Mouse (Mus musculus) kidney, postnatal 0 days (tissue): Measurements from ENCODE around the gene Kctd18. TPM values are rescaled to one million over a fixed set of nuclear protein-coding genes. Genes with fewer than 3 reads are reported as not detected.

Experiments
- ATAC-seq: fragments of 200-750 bp; cut with Nextera tagmentation; replicated peaks from 2 replicates; pipeline ENCODE4 v1.8.0; 2017; ENCODE audit warnings: low read depth, moderate number of reproducible peaks, moderate TSS enrichment, moderate library complexity; ENCODE audit not compliant: low FRiP score
- DNase-seq: peaks from one replicate; pipeline ENCODE4 v3.0.0-alpha.2; 2016; ENCODE audit warnings: low spot score
- H3K27ac ChIP-seq: fragments of 300-500 bp; sonication (generic); 2 replicates; pipeline ENCODE4 v1.5.1; 2014; ENCODE audit warnings: mild to moderate bottlenecking
- H3K27me3 ChIP-seq: fragments of 300-500 bp; sonication (generic); 2 replicates; pipeline ENCODE4 v1.6.1; 2014; ENCODE audit warnings: low read length, mixed read lengths; ENCODE audit not compliant: insufficient read depth
- H3K36me3 ChIP-seq: fragments of 300-500 bp; sonication (generic); 2 replicates; pipeline ENCODE4 v1.6.1; 2014; ENCODE audit warnings: low read length, mixed read lengths; ENCODE audit not compliant: insufficient read depth
- H3K4me1 ChIP-seq: fragments of 300-500 bp; sonication (generic); replicated peaks from 2 replicates; pipeline ENCODE4 v1.6.1; 2014; ENCODE audit warnings: antibody characterized with exemption, low read length, mixed read lengths; ENCODE audit not compliant: insufficient read depth
- H3K4me2 ChIP-seq: fragments of 300-500 bp; sonication (generic); 2 replicates; pipeline ENCODE4 v1.6.1; 2014; ENCODE audit warnings: mild to moderate bottlenecking, low read length, moderate library complexity, mixed read lengths
- H3K4me3 ChIP-seq: fragments of 300-500 bp; sonication (generic); replicated peaks from 2 replicates; pipeline ENCODE4 v1.5.1; 2014; ENCODE audit warnings: low read depth, low read length
- H3K9ac ChIP-seq: fragments of 300-500 bp; sonication (generic); 2 replicates; pipeline ENCODE4 v1.6.1; 2014; ENCODE audit warnings: low read depth, low read length
- H3K9me3 ChIP-seq: fragments of 300-500 bp; sonication (generic); replicated peaks from 2 replicates; pipeline ENCODE4 v1.6.1; 2016; ENCODE audit warnings: low read length, inconsistent platforms, mixed read lengths
- CTCF ChIP-seq: IDR thresholded peaks from 2 replicates; pipeline ENCODE4 v1.5.1; 2016; ENCODE audit warnings: antibody characterized with exemption, low read depth, mild to moderate bottlenecking, moderate library complexity
- WGBS: fragments of 180-500 bp; shearing (Covaris S2); extraction: QIAGEN DNeasy Blood & Tissue Kit; methylation state at CpG from one replicate; pipeline ENCODE4 v1.1.7; 2014; 5-methylcytosine and 5-hydroxymethylcytosine counted together
- polyA plus RNA-seq: library from polyadenylated mRNA; unstranded; fragments of >200 nt; fragmentation: Nextera tagmentation; extraction: Ambion mirVana; gene quantifications from 2 replicates; pipeline ENCODE4 v1.2.1, GENCODE M21; 2015

The Kctd18 gene
- polyA plus RNA-seq, 1 experiment from 2014 or later: 12.0 TPM

- peak within 1 kb of the TSS; percentile 65 for H3K4me2 ChIP-seq
- H3K27me3 ChIP-seq: no peaks in the 10 kb centered on the region
- H3K27ac ChIP-seq: peak within 1 kb of the TSS; percentile 55; the same call in 1 of the 2 replicates
- peak within 1 kb of the TSS; percentile 60 for H3K9ac ChIP-seq
- 7% methylated on average over 30 of the region's 30 CpGs for WGBS
- 0 out of 2 replicates have a peak, but pooled peaks cover 8% of the 10 kb centered on the region for H3K4me1 ChIP-seq
- DNase-seq (peak; percentile 98), ATAC-seq (peak; percentile 97)
- TF ChIP-seq CTCF: no peak
- peak within 1 kb of the TSS; percentile 83 for H3K4me3 ChIP-seq
- H3K9me3 ChIP-seq: no peaks in the 10 kb centered on the region
- no peaks in the 10 kb centered on the region for H3K36me3 ChIP-seq
Observed at GRCm38 (mm10) chr1:57995432-57996132, 23.2 kb downstream of the Kctd18 start, which contains the start of gene Sgo2a. Gene Sgo2a (plus strand): TSS chr1:57995971.

- no peak for DNase-seq
- ATAC-seq: no peak
- Histone ChIP-seq H3K4me2 (no peak overlapping the region), H3K27me3 (no peaks in the 10 kb centered on the region), H3K4me1 (0 out of 2 replicates have a peak, but pooled peaks cover under 1% of the 10 kb centered on the region), H3K4me3 (no peak overlapping the region), H3K9ac (no peak overlapping the region), H3K9me3 (no peaks in the 10 kb centered on the region), H3K36me3 (no peaks in the 10 kb centered on the region), H3K27ac (no peak overlapping the region)
- 80% methylated on average over 2 of the region's 2 CpGs for whole genome bisulfite sequencing
- no peak for TF ChIP-seq CTCF
Observed at GRCm38 (mm10) chr1:57991277-57991676, 27.5 kb downstream of the Kctd18 start.

- TF ChIP-seq CTCF: no peak
- no peak overlapping the region for H3K9ac ChIP-seq
- H3K36me3 ChIP-seq: no peaks in the 10 kb centered on the region
- 69% methylated on average over 6 of the region's 6 CpGs for WGBS
- no peaks in the 10 kb centered on the region for H3K9me3 ChIP-seq
- no peak overlapping the region for H3K27ac ChIP-seq
- ATAC-seq: no peak
- H3K4me3 ChIP-seq: no peak overlapping the region
- no peaks in the 10 kb centered on the region for H3K27me3 ChIP-seq
- no peak overlapping the region for H3K4me2 ChIP-seq
- no peaks in the 10 kb centered on the region for H3K4me1 ChIP-seq
- no peak for DNase-seq
Observed at GRCm38 (mm10) chr1:57989052-57989600, 29.6 kb downstream of the Kctd18 start.

- Histone ChIP-seq H3K4me3 (no peak overlapping the region), H3K4me1 (no peaks in the 10 kb centered on the region), H3K9ac (no peak overlapping the region), H3K9me3 (no peaks in the 10 kb centered on the region), H3K27me3 (no peaks in the 10 kb centered on the region), H3K36me3 (no peaks in the 10 kb centered on the region), H3K4me2 (no peak overlapping the region), H3K27ac (no peak overlapping the region)
- TF ChIP-seq CTCF: no peak
- ATAC-seq: no peak
- no peak for DNase-seq
- WGBS: 92% methylated on average over 3 of the region's 3 CpGs
Observed at GRCm38 (mm10) chr1:57976860-57977259, 41.9 kb downstream of the Kctd18 start.

- H3K4me3 ChIP-seq: no peak overlapping the region
- DNase-seq: no peak
- no peak for TF ChIP-seq CTCF
- 85% methylated on average over 2 of the region's 2 CpGs for WGBS
- H3K9ac ChIP-seq: no peak overlapping the region
- H3K27me3 ChIP-seq: no peaks in the 10 kb centered on the region
- no peak overlapping the region for H3K27ac ChIP-seq
- peaks cover 3% of the 10 kb centered on the region; the same call in 1 of the 2 replicates for H3K4me1 ChIP-seq
- no peaks in the 10 kb centered on the region for H3K9me3 ChIP-seq
- no peak for ATAC-seq
- H3K36me3 ChIP-seq: 0 out of 2 replicates have a peak, but pooled peaks cover 3% of the 10 kb centered on the region
- H3K4me2 ChIP-seq: no peak overlapping the region
Observed at GRCm38 (mm10) chr1:57971588-57971987, 47.2 kb downstream of the Kctd18 start.

GRCm38 (mm10) chr1:57969327-57970271, 49.2 kb downstream of the Kctd18 start:
- Histone ChIP-seq H3K4me1 (peaks cover 3% of the 10 kb centered on the region; the same call in 1 of the 2 replicates), H3K9me3 (no peaks in the 10 kb centered on the region), H3K36me3 (0 out of 2 replicates have a peak, but pooled peaks cover 10% of the 10 kb centered on the region), H3K27ac (peak overlapping the region; percentile 78), H3K27me3 (no peaks in the 10 kb centered on the region), H3K4me3 (peak overlapping the region; percentile 85), H3K4me2 (peak overlapping the region; percentile 86), H3K9ac (peak overlapping the region; percentile 96)
- peak; percentile 95 for DNase-seq
- TF ChIP-seq CTCF: peak; percentile 94
- ATAC-seq: peak; percentile 98
- under 1% methylated on average over 65 of the region's 65 CpGs for WGBS
